Mouse (Mus musculus) limb, embryonic 11.5 days (tissue): Measurements from ENCODE around the gene Nabp1. TPM values are rescaled to one million over a fixed set of nuclear protein-coding genes. Genes with fewer than 3 reads are reported as not detected.
A peak's percentile ranks its signal among the peaks of the same experiment; 100 is the strongest.

Experiments
- ATAC-seq: fragments of 200-750 bp; cut with Nextera tagmentation; 2 replicates; pipeline ENCODE4 v1.8.0; 2017; ENCODE audit warnings: low read depth; ENCODE audit not compliant: insufficient number of reproducible peaks, low FRiP score, low TSS enrichment
- DNase-seq: peaks from one replicate; pipeline ENCODE4 v3.0.0-alpha.2; 2015; ENCODE audit warnings: low spot score
- H3K27ac ChIP-seq: fragments of 300-500 bp; sonication (generic); replicated peaks from 2 replicates; pipeline ENCODE4 v1.5.1; 2014; ENCODE audit warnings: low read depth, mild to moderate bottlenecking, low read length
- H3K27me3 ChIP-seq: fragments of 300-500 bp; sonication (generic); 2 replicates; pipeline ENCODE4 v1.6.1; 2014; ENCODE audit warnings: mild to moderate bottlenecking, low read length, mixed read lengths; ENCODE audit not compliant: control insufficient read depth, insufficient read depth
- H3K36me3 ChIP-seq: fragments of 300-500 bp; sonication (generic); 2 replicates; pipeline ENCODE4 v1.6.1; 2014; ENCODE audit warnings: mild to moderate bottlenecking, low read length, moderate library complexity, mixed read lengths; ENCODE audit not compliant: control insufficient read depth, insufficient read depth
- H3K4me1 ChIP-seq: fragments of 300-500 bp; sonication (generic); 2 replicates; pipeline ENCODE4 v1.6.1; 2014; ENCODE audit warnings: low read length, mixed read lengths; ENCODE audit not compliant: control insufficient read depth, insufficient read depth
- H3K4me2 ChIP-seq: fragments of 300-500 bp; sonication (generic); 2 replicates; pipeline ENCODE4 v1.6.1; 2014; ENCODE audit warnings: low read depth, mild to moderate bottlenecking, moderate library complexity; ENCODE audit not compliant: severe bottlenecking
- H3K4me3 ChIP-seq: fragments of 300-500 bp; sonication (generic); 2 replicates; pipeline ENCODE4 v1.5.1; 2014; ENCODE audit warnings: low read depth, low read length
- H3K9ac ChIP-seq: fragments of 300-500 bp; sonication (generic); 2 replicates; pipeline ENCODE4 v1.6.1; 2014; ENCODE audit warnings: mild to moderate bottlenecking, low read length
- H3K9me3 ChIP-seq: fragments of 300-500 bp; sonication (generic); 2 replicates; pipeline ENCODE4 v1.6.1; 2016; ENCODE audit warnings: low read length; ENCODE audit not compliant: control insufficient read depth
- WGBS: fragments of 180-500 bp; shearing (Covaris S2); extraction: QIAGEN DNeasy Blood & Tissue Kit; methylation state at CpG from one replicate; pipeline ENCODE4 v1.1.7; 2014; 5-methylcytosine and 5-hydroxymethylcytosine counted together
- polyA plus RNA-seq: library from polyadenylated mRNA; unstranded; fragments of >200 nt; fragmentation: Nextera tagmentation; extraction: Ambion mirVana; gene quantifications from 2 replicates; pipeline ENCODE4 v1.2.1, GENCODE M21; 2014

Gene Nabp1
- 5.2 and 6.0 TPM in 2 replicates for polyA plus RNA-seq

DNA sequence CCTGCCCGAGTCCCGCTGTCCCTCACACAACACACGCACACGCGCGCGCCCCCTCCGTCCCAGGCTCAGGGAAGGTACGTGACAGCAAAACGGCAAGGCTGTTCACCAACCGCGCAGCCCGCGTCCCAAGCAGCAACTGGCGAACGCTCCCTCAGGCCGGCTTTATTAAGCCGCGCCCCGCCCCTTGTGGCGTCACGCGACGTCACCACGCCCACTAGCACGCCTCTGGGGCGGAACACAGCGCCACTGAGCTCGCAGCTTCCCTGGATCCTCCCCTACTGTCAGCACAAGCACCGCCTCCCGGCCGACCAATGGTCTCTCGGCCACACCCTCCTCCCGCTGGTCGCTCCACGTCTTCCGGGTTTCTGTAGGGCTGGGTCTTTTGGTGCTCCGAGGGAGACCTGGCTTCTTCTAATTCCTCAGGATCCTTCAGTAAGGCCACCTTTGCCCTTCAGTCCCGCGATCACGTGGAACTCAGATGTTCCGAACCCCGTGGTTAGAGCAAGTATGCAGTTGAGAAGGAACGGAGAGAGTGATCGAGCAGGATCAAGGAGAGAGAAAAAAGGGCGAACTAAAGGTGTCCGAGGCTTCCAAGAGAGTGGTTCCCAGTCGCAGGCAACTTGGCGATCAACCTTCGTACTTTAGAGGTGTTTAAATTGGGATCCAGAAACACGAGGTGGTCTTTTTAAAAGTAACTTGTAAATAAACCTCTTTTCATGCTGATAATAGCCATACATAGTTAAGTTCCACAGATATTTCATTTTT is at the start of gene Nabp1:
Nabp1 (minus strand) TSS at position 164 of the 765 bp plus-strand sequence.
- peak; percentile 98 for DNase-seq
- Histone ChIP-seq H3K27ac (0 out of 2 replicates have a peak within 1 kb of the TSS, but pooled peaks have one; percentile 30), H3K27me3 (no peaks in the 10 kb centered on the region), H3K9me3 (no peaks in the 10 kb centered on the region), H3K9ac (peak within 1 kb of the TSS; percentile 59), H3K4me2 (peak within 1 kb of the TSS; percentile 73), H3K36me3 (no peaks in the 10 kb centered on the region), H3K4me1 (no peaks in the 10 kb centered on the region), H3K4me3 (peak within 1 kb of the TSS; percentile 50)
- under 1% methylated on average over 51 of the region's 51 CpGs for WGBS
- ATAC-seq = peak; percentile 100

DNA sequence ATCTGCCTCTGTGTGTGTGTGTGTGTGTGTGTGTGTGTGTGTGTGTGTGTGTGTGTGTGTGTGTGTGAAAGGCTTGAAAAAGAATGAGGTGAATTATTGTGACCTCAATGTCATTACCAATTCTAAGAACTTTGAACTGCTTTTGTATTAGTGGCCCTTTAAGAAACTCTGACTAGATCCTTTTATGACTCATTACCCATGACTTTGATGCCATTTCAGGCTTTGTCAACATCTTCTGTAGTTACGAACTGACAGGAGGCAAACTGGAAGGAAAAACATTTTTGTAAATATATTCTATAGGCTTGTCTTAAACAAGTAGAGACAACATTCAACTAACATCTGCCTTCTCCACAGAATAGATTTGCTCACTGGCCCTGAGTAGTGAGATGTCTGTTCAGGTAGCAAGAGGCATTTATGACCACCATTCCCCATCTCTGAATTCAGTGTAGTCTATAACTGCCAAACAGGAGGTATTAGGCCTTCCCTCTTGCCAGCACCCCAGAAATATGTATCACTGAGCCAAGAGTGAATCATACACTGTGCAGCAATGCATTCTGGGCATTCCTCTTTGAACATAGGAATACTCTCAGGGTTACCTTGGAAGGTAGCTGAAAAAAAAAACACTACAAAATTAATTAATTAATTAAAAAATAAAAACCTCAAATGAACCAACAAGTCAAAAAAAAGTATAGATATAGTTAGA is 47.5 kb upstream of the Nabp1 start:
- Histone ChIP-seq H3K27ac (no peak overlapping the region), H3K4me1 (no peaks in the 10 kb centered on the region), H3K4me2 (no peak overlapping the region), H3K27me3 (no peaks in the 10 kb centered on the region), H3K9ac (no peak overlapping the region), H3K4me3 (no peak overlapping the region), H3K9me3 (no peaks in the 10 kb centered on the region), H3K36me3 (no peaks in the 10 kb centered on the region)
- 76% methylated on average over 1 of the region's 1 CpGs for WGBS
- DNase-seq (no peak), ATAC-seq (no peak)

DNA sequence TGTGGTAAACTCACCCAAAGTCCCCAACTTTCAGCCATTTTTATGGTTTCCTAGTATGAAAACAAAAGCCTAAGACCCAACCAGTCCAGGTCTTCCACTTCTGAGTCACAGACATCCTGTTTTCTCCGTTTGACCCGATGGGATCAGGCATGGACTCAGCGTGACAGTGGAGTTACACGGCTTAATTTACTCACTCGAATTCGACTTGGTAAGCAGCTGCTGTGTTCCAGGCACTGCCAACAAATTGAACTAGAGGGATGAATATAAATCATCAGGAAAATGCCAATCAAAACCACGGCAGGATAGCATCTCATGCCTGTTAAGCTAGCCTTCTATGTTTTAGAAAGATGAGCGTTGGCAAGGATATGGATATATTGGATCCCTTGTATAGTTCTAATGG is 43.4 kb upstream of the Nabp1 start:
- WGBS = 85% methylated on average over 8 of the region's 8 CpGs

DNA sequence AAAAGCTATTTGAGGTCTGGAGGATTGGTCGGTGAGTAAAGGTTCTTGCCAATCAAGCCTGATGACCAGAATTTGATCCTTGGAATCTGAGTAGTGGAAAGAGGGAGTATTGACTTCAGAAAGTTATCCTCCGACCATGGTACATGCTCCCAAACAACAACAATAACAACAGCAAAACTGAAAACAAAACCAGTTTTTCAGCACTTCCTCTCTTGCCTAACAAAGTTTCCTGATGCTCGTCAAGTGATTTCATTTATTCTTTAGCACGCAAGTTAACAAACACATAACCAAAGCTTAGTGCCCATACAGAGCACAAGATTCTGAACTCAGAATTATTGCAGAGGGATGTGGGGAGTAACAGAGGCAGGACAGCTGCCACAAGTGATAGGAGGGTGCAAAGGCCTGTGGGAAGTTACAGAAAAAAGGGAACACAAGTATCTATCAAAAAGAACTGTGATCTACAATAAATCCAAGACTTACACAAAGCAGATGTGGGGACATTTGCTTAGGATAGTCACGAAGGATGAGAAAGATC is 42.1 kb upstream of the Nabp1 start:
- Histone ChIP-seq H3K9me3 (no peaks in the 10 kb centered on the region), H3K4me3 (no peak overlapping the region), H3K4me2 (no peak overlapping the region), H3K27ac (no peak overlapping the region), H3K4me1 (no peaks in the 10 kb centered on the region), H3K9ac (no peak overlapping the region), H3K27me3 (no peaks in the 10 kb centered on the region), H3K36me3 (no peaks in the 10 kb centered on the region)
- DNase-seq (no peak), ATAC-seq (no peak)
- WGBS = 89% methylated on average over 5 of the region's 5 CpGs

More for the DNA sequence above, 43.4 kb upstream of the Nabp1 start:
- no peaks in the 10 kb centered on the region for H3K36me3 ChIP-seq
- no peaks in the 10 kb centered on the region for H3K27me3 ChIP-seq
- no peak overlapping the region for H3K4me2 ChIP-seq
- no peak for ATAC-seq
- no peaks in the 10 kb centered on the region for H3K4me1 ChIP-seq
- H3K27ac ChIP-seq = no peak overlapping the region
- H3K9me3 ChIP-seq = no peaks in the 10 kb centered on the region
- no peak overlapping the region for H3K9ac ChIP-seq
- DNase-seq = no peak
- H3K4me3 ChIP-seq = no peak overlapping the region

DNA sequence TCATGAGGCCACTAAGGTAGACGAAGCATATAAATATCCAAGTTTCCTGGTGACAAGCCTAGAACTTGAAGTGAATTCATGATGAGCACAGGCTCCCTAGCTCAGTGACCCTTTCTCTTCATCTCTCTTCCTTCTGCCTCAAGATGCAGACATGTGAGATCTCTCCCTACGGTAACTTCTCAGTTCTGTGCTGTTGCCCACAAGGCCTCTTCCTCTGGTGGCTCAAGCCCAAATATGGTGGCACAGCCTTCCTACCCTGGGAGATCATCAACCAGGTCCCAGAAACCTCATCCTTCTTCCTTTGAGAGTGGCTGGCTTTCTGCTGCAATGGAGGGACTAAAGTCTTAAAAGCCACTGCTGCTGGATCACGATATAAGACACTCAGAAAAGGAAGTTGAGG is 40.9 kb upstream of the Nabp1 start:
- no peaks in the 10 kb centered on the region for H3K9me3 ChIP-seq
- DNase-seq (no peak), ATAC-seq (no peak)
- H3K9ac ChIP-seq = no peak overlapping the region
- no peaks in the 10 kb centered on the region for H3K36me3 ChIP-seq
- no peak overlapping the region for H3K27ac ChIP-seq
- H3K4me2 ChIP-seq = no peak overlapping the region
- H3K4me1 ChIP-seq = no peaks in the 10 kb centered on the region
- WGBS = 92% methylated on average over 3 of the region's 3 CpGs
- H3K27me3 ChIP-seq = no peaks in the 10 kb centered on the region
- H3K4me3 ChIP-seq = no peak overlapping the region

DNA sequence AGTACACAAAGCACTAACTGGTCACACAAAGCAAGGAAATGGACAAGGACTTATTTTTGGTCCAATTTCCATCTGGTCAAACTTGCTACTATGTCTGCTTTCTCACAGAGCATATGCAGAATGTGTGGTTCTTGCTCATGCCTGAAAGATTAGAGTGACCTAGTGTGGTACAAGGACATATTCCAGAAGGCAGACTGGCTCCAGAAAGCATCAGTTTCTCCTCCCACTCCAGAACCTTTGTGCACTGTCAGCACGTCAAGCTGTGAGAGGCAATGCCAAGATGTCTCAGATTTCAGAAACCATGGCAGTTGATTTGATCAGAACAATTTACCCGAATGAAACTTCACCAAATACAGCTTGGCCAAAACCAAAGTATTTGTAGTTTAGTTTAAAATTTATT is 37.4 kb upstream of the Nabp1 start:
- Histone ChIP-seq H3K9me3 (no peaks in the 10 kb centered on the region), H3K4me3 (no peak overlapping the region), H3K9ac (no peak overlapping the region), H3K4me2 (no peak overlapping the region), H3K27ac (no peak overlapping the region), H3K27me3 (no peaks in the 10 kb centered on the region), H3K36me3 (no peaks in the 10 kb centered on the region), H3K4me1 (no peaks in the 10 kb centered on the region)
- ATAC-seq = no peak
- WGBS = 70% methylated on average over 2 of the region's 2 CpGs
- DNase-seq = no peak

DNA sequence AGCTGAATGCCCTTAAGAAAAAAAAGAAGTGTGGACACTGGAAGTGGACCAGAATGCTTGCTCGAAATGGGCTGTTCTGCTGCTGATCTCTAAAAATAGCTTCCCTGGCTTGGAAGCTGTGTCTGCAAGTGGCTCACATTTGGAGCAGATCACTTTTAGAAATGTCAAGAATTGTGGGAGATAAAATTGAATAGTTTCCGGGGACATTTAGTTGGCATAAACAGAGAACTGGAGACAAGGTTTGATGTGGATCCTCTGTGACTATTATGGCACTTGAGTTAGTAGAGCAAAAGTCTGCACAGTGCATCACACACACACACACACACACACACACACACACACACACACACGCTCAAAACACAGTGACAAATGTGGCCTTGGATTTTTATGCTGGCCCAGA is 36.8 kb upstream of the Nabp1 start:
- Histone ChIP-seq H3K4me1 (no peaks in the 10 kb centered on the region), H3K36me3 (no peaks in the 10 kb centered on the region), H3K9me3 (no peaks in the 10 kb centered on the region), H3K9ac (no peak overlapping the region), H3K27me3 (no peaks in the 10 kb centered on the region), H3K4me3 (no peak overlapping the region), H3K27ac (no peak overlapping the region), H3K4me2 (no peak overlapping the region)
- ATAC-seq (no peak), DNase-seq (no peak)
- WGBS = 90% methylated on average over 3 of the region's 3 CpGs

DNA sequence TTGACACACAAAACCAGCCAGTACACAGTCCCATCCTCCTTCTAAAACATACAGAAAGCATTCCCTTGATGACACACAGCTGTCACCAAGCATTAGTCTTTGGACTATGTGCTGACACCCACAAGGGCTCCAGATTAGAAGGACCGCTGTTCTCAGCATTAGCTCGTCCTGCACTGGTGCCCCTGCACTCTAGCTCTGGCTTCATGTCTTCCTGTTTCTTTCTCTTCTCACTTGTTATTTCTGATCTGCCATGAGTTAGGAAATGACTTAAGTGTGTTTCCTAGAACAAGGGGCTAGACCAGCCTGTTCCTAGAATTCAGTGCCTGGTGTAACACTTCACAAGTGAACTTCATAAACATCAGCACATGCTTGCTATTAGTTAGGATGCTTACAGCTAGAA is 36.2 kb upstream of the Nabp1 start:
- H3K4me1 ChIP-seq = no peaks in the 10 kb centered on the region
- no peaks in the 10 kb centered on the region for H3K27me3 ChIP-seq
- 85% methylated on average over 2 of the region's 2 CpGs for WGBS
- no peaks in the 10 kb centered on the region for H3K36me3 ChIP-seq
- no peak overlapping the region for H3K9ac ChIP-seq
- no peak overlapping the region for H3K4me2 ChIP-seq
- DNase-seq = no peak
- H3K4me3 ChIP-seq = no peak overlapping the region
- no peaks in the 10 kb centered on the region for H3K9me3 ChIP-seq
- ATAC-seq = no peak
- no peak overlapping the region for H3K27ac ChIP-seq
